Mouse (Mus musculus) midbrain, embryonic 10.5 days (tissue): ENCODE data around the gene Gm19402. TPM values are rescaled to one million over a fixed set of nuclear protein-coding genes. Genes with fewer than 3 reads are reported as not detected.

Experiments
- DNase-seq: peaks from one replicate; pipeline ENCODE4 v3.0.0-alpha.2; 2017; ENCODE audit warnings: low spot score
- H3K27ac ChIP-seq: fragments of 300-500 bp; sonication (generic); replicated peaks from 2 replicates; pipeline ENCODE4 v1.5.1; 2016; ENCODE audit warnings: mild to moderate bottlenecking
- H3K27me3 ChIP-seq: fragments of 300-500 bp; sonication (generic); 2 replicates; pipeline ENCODE4 v1.6.1; 2016; ENCODE audit warnings: low read depth, mild to moderate bottlenecking; ENCODE audit not compliant: poor library complexity, severe bottlenecking
- H3K36me3 ChIP-seq: fragments of 300-500 bp; sonication (generic); 2 replicates; pipeline ENCODE4 v1.6.1; 2016; ENCODE audit warnings: mild to moderate bottlenecking, moderate library complexity
- H3K4me1 ChIP-seq: fragments of 300-500 bp; sonication (generic); 2 replicates; pipeline ENCODE4 v1.6.1; 2016
- H3K4me3 ChIP-seq: fragments of 300-500 bp; sonication (generic); 2 replicates; pipeline ENCODE4 v1.5.1; 2016; ENCODE audit warnings: mild to moderate bottlenecking, moderate library complexity
- H3K9me3 ChIP-seq: fragments of 300-500 bp; sonication (generic); replicated peaks from 2 replicates; pipeline ENCODE4 v1.6.1; 2016; ENCODE audit warnings: mild to moderate bottlenecking
- WGBS: fragments of 180-500 bp; shearing (Covaris S2); methylation state at CpG from one replicate; pipeline ENCODE4 v1.1.7; 2016; 5-methylcytosine and 5-hydroxymethylcytosine counted together
- microRNA counts: library from miRNA; unstranded; fragments of <30 nt; microRNA quantifications from one replicate; lab custom pipeline; 2017
- microRNA-seq: library from miRNA; unstranded; fragments of <30 nt; microRNA quantifications from one replicate; pipeline ENCODE4, GENCODE M21; 2017
- polyA plus RNA-seq: library from polyadenylated mRNA; unstranded; fragments of >200 nt; fragmentation: Nextera tagmentation; extraction: Ambion mirVana; gene quantifications from 2 replicates; pipeline ENCODE4 v1.2.1, GENCODE M21; 2016

The Gm19402 gene
- polyA plus RNA-seq, 1 experiment from 2014 or later = not detected

GRCm38 (mm10) chr10:77658286-77658994 lies 32.1 kb downstream of the Gm19402 start:
- H3K27ac ChIP-seq = no peak overlapping the region
- no peak for DNase-seq
- WGBS = 83% methylated on average over 15 of the region's 15 CpGs

GRCm38 (mm10) chr10:77652046-77652445 lies 38.5 kb downstream of the Gm19402 start:
- no peaks in the 10 kb centered on the region; the same call in 1 of the 2 replicates for H3K36me3 ChIP-seq
- WGBS = 91% methylated on average over 9 of the region's 9 CpGs
- no peak for DNase-seq

More at GRCm38 (mm10) chr10:77658286-77658994, 32.1 kb downstream of the Gm19402 start:
- Histone ChIP-seq H3K36me3 (no peaks in the 10 kb centered on the region), H3K27me3 (no peaks in the 10 kb centered on the region), H3K9me3 (no peaks in the 10 kb centered on the region; the same call in 1 of the 2 replicates), H3K4me1 (no peaks in the 10 kb centered on the region), H3K4me3 (no peak overlapping the region)

DNA sequence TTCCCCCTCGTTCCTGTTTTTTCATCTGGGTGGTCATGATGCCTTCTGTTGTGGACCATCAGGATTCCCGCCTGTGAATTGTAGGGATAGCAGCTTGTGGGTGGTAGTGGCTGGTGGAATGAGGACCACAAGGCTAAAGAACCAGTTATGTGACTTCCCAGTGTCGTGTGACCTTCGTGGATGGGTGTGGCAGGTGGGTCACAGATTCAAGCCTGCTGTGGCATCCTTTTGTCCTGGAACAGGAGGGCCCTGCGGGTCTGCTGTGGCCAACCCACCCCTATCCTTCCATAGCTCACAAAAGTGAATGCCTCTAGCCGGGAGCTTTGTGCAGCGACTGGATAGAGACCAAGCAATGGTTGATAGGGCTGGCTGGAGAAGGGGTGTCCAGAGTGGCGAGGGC lies 42.7 kb downstream of the Gm19402 start:
- no peaks in the 10 kb centered on the region for H3K27me3 ChIP-seq
- WGBS = 91% methylated on average over 8 of the region's 8 CpGs
- peaks cover 4% of the 10 kb centered on the region; the same call in 1 of the 2 replicates for H3K4me1 ChIP-seq
- no peak for DNase-seq
- peaks cover 41% of the 10 kb centered on the region for H3K36me3 ChIP-seq
- no peaks in the 10 kb centered on the region for H3K9me3 ChIP-seq
- H3K27ac ChIP-seq = no peak overlapping the region
- no peak overlapping the region for H3K4me3 ChIP-seq

More at GRCm38 (mm10) chr10:77652046-77652445, 38.5 kb downstream of the Gm19402 start:
- Histone ChIP-seq H3K27me3 (no peaks in the 10 kb centered on the region), H3K4me3 (no peak overlapping the region), H3K4me1 (peaks cover 4% of the 10 kb centered on the region; the same call in 1 of the 2 replicates), H3K27ac (no peak overlapping the region), H3K9me3 (no peaks in the 10 kb centered on the region)

DNA sequence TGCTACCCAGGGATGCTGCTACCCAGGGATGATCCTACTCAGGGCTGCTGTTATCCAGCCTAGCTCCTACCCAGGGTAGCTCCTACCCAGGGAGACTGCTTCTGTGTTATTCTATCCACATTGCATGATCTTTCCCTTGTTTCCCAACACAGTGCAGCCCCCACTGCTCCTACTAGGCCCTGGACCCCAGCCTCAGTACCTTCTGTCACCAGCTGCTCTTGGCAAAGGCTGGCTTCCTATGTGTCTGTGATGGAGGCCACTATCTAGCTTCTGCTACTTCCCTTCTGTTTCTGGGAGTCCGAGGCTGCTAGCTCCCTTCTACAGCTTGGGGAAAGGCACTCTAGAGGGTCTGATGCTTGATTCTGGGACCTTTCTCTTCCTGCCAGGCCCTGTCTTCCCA lies 43.1 kb downstream of the Gm19402 start:
- Histone ChIP-seq H3K27me3 (no peaks in the 10 kb centered on the region), H3K4me3 (no peak overlapping the region), H3K36me3 (peaks cover 46% of the 10 kb centered on the region), H3K9me3 (no peaks in the 10 kb centered on the region), H3K4me1 (peaks cover 4% of the 10 kb centered on the region; the same call in 1 of the 2 replicates), H3K27ac (no peak overlapping the region)
- 77% methylated on average over 1 of the region's 1 CpGs for WGBS
- no peak for DNase-seq

DNA sequence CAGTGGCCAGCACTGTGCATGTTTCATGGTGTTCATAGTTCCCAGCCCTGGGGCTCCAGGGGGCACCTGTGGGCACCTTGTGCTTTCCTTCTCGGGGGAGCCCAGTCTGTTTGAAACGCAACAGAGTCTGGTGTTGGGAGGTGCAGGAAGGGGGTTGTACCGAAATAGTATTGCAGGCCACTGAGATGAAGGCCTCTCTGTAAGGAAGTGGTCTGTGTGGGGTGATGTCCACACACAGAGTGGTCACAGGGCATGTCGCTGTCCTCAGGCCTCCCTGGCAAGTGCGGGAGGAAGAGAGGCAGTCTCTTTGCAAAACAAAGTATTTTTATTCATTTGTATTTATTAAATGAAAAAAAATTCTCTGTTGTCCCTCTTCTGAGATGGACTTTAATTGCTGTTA lies 45.0 kb downstream of the Gm19402 start:
- Histone ChIP-seq H3K36me3 (peaks cover 65% of the 10 kb centered on the region), H3K27ac (no peak overlapping the region)
- WGBS = 96% methylated on average over 5 of the region's 5 CpGs

GRCm38 (mm10) chr10:77643160-77643559 lies 47.4 kb downstream of the Gm19402 start:
- no peak overlapping the region for H3K4me3 ChIP-seq
- no peak overlapping the region for H3K27ac ChIP-seq
- 0 out of 2 replicates have a peak, but pooled peaks cover 3% of the 10 kb centered on the region for H3K4me1 ChIP-seq
- WGBS = 90% methylated on average over 7 of the region's 7 CpGs
- H3K27me3 ChIP-seq = no peaks in the 10 kb centered on the region
- peaks cover 84% of the 10 kb centered on the region for H3K36me3 ChIP-seq
- DNase-seq = no peak
- H3K9me3 ChIP-seq = no peaks in the 10 kb centered on the region

More for the DNA sequence above, 45.0 kb downstream of the Gm19402 start:
- H3K4me3 ChIP-seq = no peak overlapping the region
- H3K9me3 ChIP-seq = no peaks in the 10 kb centered on the region
- no peak for DNase-seq
- H3K4me1 ChIP-seq = peaks cover 4% of the 10 kb centered on the region; the same call in 1 of the 2 replicates
- H3K27me3 ChIP-seq = no peaks in the 10 kb centered on the region

MicroRNAs encoded within 50 kb of the gene (microRNA counts, 519-probe panel; counts per million panel counts)
- not detected for microRNA mmu-miR-1930 (lab: Ali Mortazavi, UCI)

Small RNA genes within 50 kb of the gene (microRNA-seq; reads per million reads assigned to microRNA genes)
- gene Mir1930 = 25.1 reads per million, percentile 33 among the genes with 10 or more reads in this experiment

Other genes with a start within 250 kb of the Gm19402 start
- gene Fam207a, start 175.0 kb downstream of the Gm19402 start, polyA plus RNA-seq = 42.3 and 45.2 TPM in 2 replicates
- gene Itgb2, start 160.5 kb downstream of the Gm19402 start, polyA plus RNA-seq = 0.84 and 1.2 TPM in 2 replicates
- 67.0 and 69.9 TPM in 2 replicates for gene Pttg1ip, start 109.0 kb downstream of the Gm19402 start, polyA plus RNA-seq
- gene Sumo3, start 84.7 kb downstream of the Gm19402 start, polyA plus RNA-seq = 403 and 425 TPM in 2 replicates
- 2.2 and 2.4 TPM in 2 replicates for gene Gm49325, start 84.6 kb downstream of the Gm19402 start, polyA plus RNA-seq
- 104 and 107 TPM in 2 replicates for gene Ube2g2, start 68.5 kb downstream of the Gm19402 start, polyA plus RNA-seq
- gene Tspear, start 4.2 kb downstream of the Gm19402 start, polyA plus RNA-seq = 0.84 and 0.97 TPM in 2 replicates
- not detected in 2 replicates for gene Gm9508, start 6.5 kb upstream of the Gm19402 start, polyA plus RNA-seq
- not detected in 2 replicates for gene Gm10272, start 15.9 kb upstream of the Gm19402 start, polyA plus RNA-seq
- gene Gm10024, start 20.7 kb upstream of the Gm19402 start, polyA plus RNA-seq = not detected in 2 replicates
- gene Gm10142, start 25.1 kb upstream of the Gm19402 start, polyA plus RNA-seq = not detected in 2 replicates
- gene Krtap12-1, start 29.8 kb upstream of the Gm19402 start, polyA plus RNA-seq = not detected in 2 replicates
- not detected in 2 replicates for gene Gm10100, start 35.7 kb upstream of the Gm19402 start, polyA plus RNA-seq
- not detected in 2 replicates for gene Gm18596, start 51.9 kb upstream of the Gm19402 start, polyA plus RNA-seq
- gene Gm9736, start 60.6 kb upstream of the Gm19402 start, polyA plus RNA-seq = not detected in 2 replicates
- not detected in 2 replicates for gene Gm3233, start 68.9 kb upstream of the Gm19402 start, polyA plus RNA-seq
- not detected in 2 replicates for gene Gm3238, start 80.6 kb upstream of the Gm19402 start, polyA plus RNA-seq
- not detected in 2 replicates for gene Gm7138, start 86.2 kb upstream of the Gm19402 start, polyA plus RNA-seq
- not detected in 2 replicates for gene Gm3250, start 91.8 kb upstream of the Gm19402 start, polyA plus RNA-seq
- gene Gm7137, start 97.4 kb upstream of the Gm19402 start, polyA plus RNA-seq = not detected in 2 replicates
- not detected in 2 replicates for gene Gm9639, start 104.3 kb upstream of the Gm19402 start, polyA plus RNA-seq
- gene Gm19668, start 108.4 kb upstream of the Gm19402 start, polyA plus RNA-seq = not detected in 2 replicates
- gene Gm9507, start 121.1 kb upstream of the Gm19402 start, polyA plus RNA-seq = not detected in 2 replicates
- gene Gm2696, start 123.9 kb upstream of the Gm19402 start, polyA plus RNA-seq = not detected in 2 replicates
- gene Krtap10-4, start 136.3 kb upstream of the Gm19402 start, polyA plus RNA-seq = not detected in 2 replicates
- gene Krtap10-10, start 145.2 kb upstream of the Gm19402 start, polyA plus RNA-seq = not detected in 2 replicates
- gene Gm36176, start 156.0 kb upstream of the Gm19402 start, polyA plus RNA-seq = not detected in 2 replicates
- gene Gm10318, start 162.1 kb upstream of the Gm19402 start, polyA plus RNA-seq = not detected in 2 replicates
- not detected in 2 replicates for gene Gm3285, start 171.2 kb upstream of the Gm19402 start, polyA plus RNA-seq
- gene Lrrc3, start 211.8 kb upstream of the Gm19402 start, polyA plus RNA-seq = 2.3 and 3.2 TPM in 2 replicates